Mouse (Mus musculus) splenic B cell, adult 2 months (primary cell): Measurements from ENCODE around the gene Fxn.
"Not testable (repeated sequence)": the region's sequence is repeated elsewhere in the genome, so short reads cannot be mapped to it uniquely, and the experiment has no call there.

ENCODE experiments used
- DNase-seq: peaks from one replicate; pipeline ENCODE4 v3.0.0-alpha.2; 2011; ENCODE audit warnings: low read depth, low spot score
- H3K27me3 ChIP-seq: 2 replicates; pipeline ENCODE4 v1.6.1; 2012; ENCODE audit warnings: mild to moderate bottlenecking, low read length, moderate library complexity, mixed read lengths; ENCODE audit not compliant: control insufficient read depth, poor library complexity, insufficient read depth, severe bottlenecking
- H3K36me3 ChIP-seq: 2 replicates; pipeline ENCODE4 v1.6.1; 2012; ENCODE audit warnings: mild to moderate bottlenecking, low read length, moderate library complexity, mixed read lengths; ENCODE audit not compliant: control insufficient read depth, poor library complexity, insufficient read depth, severe bottlenecking

Gene Fxn

GRCm38 (mm10) chr19:24238011-24238410 is 42.4 kb downstream of the Fxn start:
- no peaks in the 10 kb centered on the region for H3K27me3 ChIP-seq
- no peak for DNase-seq
- H3K36me3 ChIP-seq, result no peaks in the 10 kb centered on the region

- not testable (repeated sequence) for DNase-seq, H3K27me3 ChIP-seq, H3K36me3 ChIP-seq
These were observed 48.0 kb downstream of the Fxn start for GRCm38 (mm10) chr19:24232356-24232755.

- no peaks in the 10 kb centered on the region; the same call in 1 of the 2 replicates for H3K27me3 ChIP-seq
- DNase-seq, result peak; percentile 20
- no peaks in the 10 kb centered on the region for H3K36me3 ChIP-seq
These were observed 55.1 kb downstream of the Fxn start for GRCm38 (mm10) chr19:24225305-24225696.

- Histone ChIP-seq H3K27me3 (no peaks in the 10 kb centered on the region; the same call in 1 of the 2 replicates), H3K36me3 (no peaks in the 10 kb centered on the region)
- peak; percentile 61 for DNase-seq
These were observed 55.7 kb downstream of the Fxn start, which contains the start of gene Tjp2 for GRCm38 (mm10) chr19:24224500-24225304. Tjp2 (minus strand) TSS chr19:24225030.

GRCm38 (mm10) chr19:24223851-24224251 is 56.6 kb downstream of the Fxn start:
- Histone ChIP-seq H3K27me3 (no peaks in the 10 kb centered on the region; the same call in 1 of the 2 replicates), H3K36me3 (no peaks in the 10 kb centered on the region)
- no peak for DNase-seq

- DNase-seq, result no peak
- H3K27me3 ChIP-seq, result no peaks in the 10 kb centered on the region; the same call in 1 of the 2 replicates
- no peaks in the 10 kb centered on the region for H3K36me3 ChIP-seq
These were observed 59.0 kb downstream of the Fxn start for GRCm38 (mm10) chr19:24221455-24221854.

GRCm38 (mm10) chr19:24220795-24221445 is 59.5 kb downstream of the Fxn start:
- H3K27me3 ChIP-seq, result no peaks in the 10 kb centered on the region; the same call in 1 of the 2 replicates
- DNase-seq, result no peak
- no peaks in the 10 kb centered on the region for H3K36me3 ChIP-seq

GRCm38 (mm10) chr19:24219011-24219410 is 61.4 kb downstream of the Fxn start:
- H3K27me3 ChIP-seq, result no peaks in the 10 kb centered on the region
- H3K36me3 ChIP-seq, result no peaks in the 10 kb centered on the region
- DNase-seq, result no peak

- Histone ChIP-seq H3K36me3 (no peaks in the 10 kb centered on the region), H3K27me3 (no peaks in the 10 kb centered on the region)
- DNase-seq, result peak; percentile 2
These were observed 62.1 kb downstream of the Fxn start for GRCm38 (mm10) chr19:24218291-24218690.

- H3K36me3 ChIP-seq, result no peaks in the 10 kb centered on the region
- no peak for DNase-seq
- no peaks in the 10 kb centered on the region for H3K27me3 ChIP-seq
These were observed 62.6 kb downstream of the Fxn start for GRCm38 (mm10) chr19:24217851-24218250.

- DNase-seq, result no peak
- H3K27me3 ChIP-seq, result no peaks in the 10 kb centered on the region
- no peaks in the 10 kb centered on the region for H3K36me3 ChIP-seq
These were observed 63.6 kb downstream of the Fxn start for GRCm38 (mm10) chr19:24216771-24217170.

GRCm38 (mm10) chr19:24214939-24215338 is 65.5 kb downstream of the Fxn start:
- Histone ChIP-seq H3K27me3 (no peaks in the 10 kb centered on the region), H3K36me3 (no peaks in the 10 kb centered on the region)
- DNase-seq, result no peak

GRCm38 (mm10) chr19:24213299-24213698 is 67.1 kb downstream of the Fxn start:
- no peaks in the 10 kb centered on the region for H3K27me3 ChIP-seq
- no peak for DNase-seq

GRCm38 (mm10) chr19:24212552-24213249 is 67.7 kb downstream of the Fxn start:
- Histone ChIP-seq H3K27me3 (no peaks in the 10 kb centered on the region), H3K36me3 (no peaks in the 10 kb centered on the region)
- DNase-seq, result no peak

More at GRCm38 (mm10) chr19:24213299-24213698, 67.1 kb downstream of the Fxn start:
- H3K36me3 ChIP-seq, result no peaks in the 10 kb centered on the region
